Mouse (Mus musculus) CD4-positive naive resting alpha-beta T cell, adult 76 days (primary cell): ENCODE results near the gene Srcap. TPM values are rescaled to one million over a fixed set of nuclear protein-coding genes. Genes with fewer than 3 reads are reported as not detected.

Source experiments
- total RNA-seq: library from RNA; stranded (reverse); gene quantifications from one replicate; pipeline ENCODE4 v1.2.4, GENCODE M21; 2023

Srcap gene
- total RNA-seq: 267 TPM

GRCm38 (mm10) chr7:127511808-127512230, at the start of gene Srcap:
Gene Srcap, plus strand, starts transcription at chr7:127511983.

GRCm38 (mm10) chr7:127478635-127479317, 33.0 kb upstream of the Srcap start, which contains the start of gene Fbrs:
Gene Fbrs, plus strand, starts transcription at chr7:127479199.

GRCm38 (mm10) chr7:127519284-127519683, 7.5 kb downstream of the Srcap start, which contains the start of gene Gm42715:
Gene Gm42715, plus strand, starts transcription at chr7:127519584.

GRCm38 (mm10) chr7:127561340-127561858, 49.6 kb downstream of the Srcap start, which contains the start of gene Tmem265:
Gene Tmem265, plus strand, starts transcription at chr7:127561390.

GRCm38 (mm10) chr7:127572895-127573471, 61.2 kb downstream of the Srcap start, which contains the start of gene Phkg2:
Gene Phkg2, plus strand, starts transcription at chr7:127573340.

GRCm38 (mm10) chr7:127588011-127588871, 76.5 kb downstream of the Srcap start, which contains the start of the genes Ccdc189 and Rnf40:
Gene Ccdc189, minus strand, starts transcription at chr7:127588595.
Gene Rnf40, plus strand, starts transcription at chr7:127588767.

Other genes starting within 250 kb of the Srcap start
- gene Sephs2, start 237.9 kb upstream of the Srcap start, total RNA-seq: 23.0 TPM
- gene Itgal, start 215.7 kb upstream of the Srcap start, total RNA-seq: 193 TPM
- 0.21 TPM for gene Zfp768, start 166.4 kb upstream of the Srcap start, total RNA-seq
- gene Zfp747, start 135.9 kb upstream of the Srcap start, total RNA-seq: 23.2 TPM
- 4.7 TPM for gene 9130019O22Rik, start 124.8 kb upstream of the Srcap start, total RNA-seq
- gene E430018J23Rik, start 118.4 kb upstream of the Srcap start, total RNA-seq: 14.9 TPM
- 12.5 TPM for gene Zfp764, start 105.2 kb upstream of the Srcap start, total RNA-seq
- 14.6 TPM for gene Zfp688, start 89.9 kb upstream of the Srcap start, total RNA-seq
- gene Zfp689, start 62.8 kb upstream of the Srcap start, total RNA-seq: 9.8 TPM
- gene Prr14, start 52.4 kb upstream of the Srcap start, total RNA-seq: 129 TPM
- gene Fbrs, start 32.8 kb upstream of the Srcap start, total RNA-seq: 195 TPM
- 40.4 TPM for gene Gm42715, start 7.6 kb downstream of the Srcap start, total RNA-seq
- gene Tmem265, start 49.4 kb downstream of the Srcap start, total RNA-seq: 10.0 TPM
- gene Phkg2, start 61.4 kb downstream of the Srcap start, total RNA-seq: 139 TPM
- 0.38 TPM for gene Ccdc189, start 76.6 kb downstream of the Srcap start, total RNA-seq
- gene Rnf40, start 76.8 kb downstream of the Srcap start, total RNA-seq: 138 TPM
- gene Zfp629, start 103.8 kb downstream of the Srcap start, total RNA-seq: 2.9 TPM
- 21.5 TPM for gene Bcl7c, start 196.9 kb downstream of the Srcap start, total RNA-seq
- gene Ctf1, start 200.8 kb downstream of the Srcap start, total RNA-seq: not detected
- not detected for gene Ctf2, start 220.2 kb downstream of the Srcap start, total RNA-seq
- 5.2 TPM for gene Fbxl19, start 232.6 kb downstream of the Srcap start, total RNA-seq